In the genomic region with DNA sequence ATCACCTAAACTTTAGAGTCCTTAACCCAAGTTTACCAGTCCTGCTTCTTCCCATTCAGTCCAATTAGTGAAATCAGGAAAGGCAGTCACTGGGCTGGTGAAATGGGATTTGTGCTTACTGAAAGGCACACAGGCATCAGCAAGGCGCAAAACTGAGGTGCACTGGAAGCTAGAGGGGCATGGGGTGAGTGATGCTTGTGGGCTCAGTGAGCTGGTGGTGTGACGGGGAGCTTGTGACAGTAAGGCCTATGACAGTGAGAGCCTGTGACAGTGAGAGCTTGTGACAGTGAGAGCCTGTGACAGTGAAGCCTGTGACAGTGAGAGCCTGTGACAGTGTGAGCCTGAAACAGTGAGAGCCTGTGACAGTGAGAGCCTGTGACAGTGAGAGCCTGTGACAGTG, we compare ENCODE assay signal across 37 mouse cellular contexts. TPM values are rescaled to one million over a fixed set of nuclear protein-coding genes. Genes with fewer than 3 reads are reported as not detected.
"Had no signal": no experiment of that assay in that cellular context is flagged by ENCODE, and none has a peak within 500 bp of the region (broad histone marks: within the 10 kb centered on the region; RNA-seq: fewer than 3 reads in every experiment).

No protein-coding gene starts in this region.

- H3K27me3 ChIP-seq: heart, embryonic 12.5 days; heart, embryonic 13.5 days; heart, embryonic 15.5 days; hindbrain, embryonic 12.5 days; hindbrain, embryonic 13.5 days; hindbrain, embryonic 15.5 days; intestine, embryonic 15.5 days; kidney, embryonic 15.5 days had no signal

- H3K27ac ChIP-seq: heart, embryonic 10.5 days; heart, embryonic 13.5 days; heart, embryonic 15.5 days; hindbrain, embryonic 10.5 days; hindbrain, embryonic 12.5 days; hindbrain, embryonic 13.5 days; hindbrain, embryonic 14.5 days; hindbrain, embryonic 15.5 days; hindbrain, postnatal 0 days; intestine, embryonic 15.5 days; kidney, embryonic 15.5 days; kidney, postnatal 0 days; layer of hippocampus, adult 2 months had no signal

- DNase-seq: heart, postnatal 10 days; heart, postnatal 14 days; heart, postnatal 36 days; heart, postnatal 4 days; kidney, adult 11 months; kidney, adult 18-20 months; kidney, adult 2 months; kidney, adult 8-10 months; kidney, adult 9 months; kidney, postnatal 10 days; kidney, postnatal 14 days; kidney, postnatal 25 days; kidney, postnatal 36 days; kidney, postnatal 4 days; layer of hippocampus, adult 9-11 months; layer of hippocampus, postnatal 36 days had no signal

- H3K36me3 ChIP-seq: heart, embryonic 10.5 days; heart, embryonic 12.5 days; heart, embryonic 13.5 days; heart, embryonic 15.5 days; hindbrain, embryonic 10.5 days; hindbrain, embryonic 12.5 days; hindbrain, embryonic 13.5 days; hindbrain, embryonic 15.5 days; intestine, embryonic 15.5 days; kidney, embryonic 15.5 days had no signal

- H3K9ac ChIP-seq: heart, embryonic 12.5 days; heart, embryonic 13.5 days; heart, embryonic 15.5 days; hindbrain, embryonic 12.5 days; hindbrain, embryonic 13.5 days; hindbrain, embryonic 14.5 days; hindbrain, embryonic 15.5 days; intestine, embryonic 15.5 days; kidney, embryonic 15.5 days had no signal

- H3K9me3 ChIP-seq: heart, embryonic 10.5 days; heart, embryonic 12.5 days; heart, embryonic 13.5 days; heart, embryonic 15.5 days; hindbrain, embryonic 10.5 days; hindbrain, embryonic 12.5 days; hindbrain, embryonic 13.5 days; hindbrain, embryonic 15.5 days; intestine, embryonic 15.5 days; kidney, embryonic 15.5 days had no signal

- ATAC-seq: hindbrain, embryonic 16.5 days; inflammation-experienced regulatory T-cells, adult 6 months; intestine, embryonic 15.5 days; intestine, embryonic 16.5 days; intestine, postnatal 0 days had no signal

- H3K4me3 ChIP-seq: heart, embryonic 10.5 days; heart, embryonic 12.5 days; heart, embryonic 13.5 days; heart, embryonic 15.5 days; hindbrain, embryonic 10.5 days; hindbrain, embryonic 12.5 days; hindbrain, embryonic 13.5 days; hindbrain, embryonic 15.5 days; intestine, embryonic 15.5 days; kidney, embryonic 15.5 days; layer of hippocampus, adult 2 months had no signal

- H3K4me2 ChIP-seq: heart, embryonic 11.5 days; heart, embryonic 12.5 days; heart, embryonic 13.5 days; heart, embryonic 15.5 days; hindbrain, embryonic 12.5 days; hindbrain, embryonic 13.5 days; hindbrain, embryonic 14.5 days; hindbrain, embryonic 15.5 days; intestine, embryonic 15.5 days; kidney, embryonic 15.5 days had no signal

- H3K4me1 ChIP-seq: heart, embryonic 10.5 days; heart, embryonic 12.5 days; heart, embryonic 13.5 days; heart, embryonic 15.5 days; hindbrain, embryonic 12.5 days; hindbrain, embryonic 15.5 days; intestine, embryonic 15.5 days had no signal

RNA-seq across cellular contexts. Expression of gene Fsip1, which starts 44.9 kb away (rescaled TPM):
- total RNA-seq: heart, postnatal 10 days; heart, postnatal 25 days; heart, postnatal 36 days had no signal
- polyA plus RNA-seq: heart, embryonic 12.5 days; heart, embryonic 13.5 days; inflammation-experienced regulatory T-cells, adult 6 months; large intestine, adult 2 months had no signal
